Mouse (Mus musculus): ENCODE results near the gene Pcnx3. TPM values are rescaled to one million over a fixed set of nuclear protein-coding genes. Genes with fewer than 3 reads are reported as not detected.

Pcnx3 gene
- polyA plus RNA-seq, 1 experiment, result 161 TPM

DNA sequence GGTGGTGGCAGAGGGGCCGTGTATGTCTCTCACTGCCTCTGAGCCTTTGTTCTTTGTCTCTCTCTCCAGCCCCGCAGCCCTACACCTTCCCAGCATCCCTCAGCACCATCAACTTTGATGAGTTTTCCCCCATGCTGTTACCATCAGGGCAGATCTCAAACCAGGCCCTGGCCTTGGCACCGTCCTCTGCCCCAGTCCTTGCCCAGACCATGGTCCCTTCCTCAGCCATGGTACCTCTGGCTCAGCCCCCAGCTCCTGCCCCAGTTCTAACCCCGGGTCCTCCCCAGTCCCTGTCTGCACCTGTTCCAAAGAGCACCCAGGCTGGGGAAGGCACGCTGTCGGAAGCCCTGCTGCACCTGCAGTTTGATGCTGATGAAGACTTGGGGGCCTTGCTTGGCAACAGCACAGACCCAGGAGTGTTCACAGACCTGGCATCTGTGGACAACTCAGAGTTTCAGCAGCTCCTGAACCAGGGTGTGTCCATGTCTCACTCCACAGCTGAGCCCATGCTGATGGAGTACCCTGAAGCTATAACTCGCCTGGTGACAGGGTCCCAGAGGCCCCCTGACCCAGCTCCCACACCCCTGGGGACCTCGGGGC, 41.9 kb downstream of the Pcnx3 start:
- no peaks in the 10 kb centered on the region for H3K9me3 ChIP-seq
- no peaks in the 10 kb centered on the region for H3K27me3 ChIP-seq (replicated peaks)
- peaks cover 89% of the 10 kb centered on the region for H3K36me3 ChIP-seq (replicated peaks; ENCODE audit: low read length)
- no peak overlapping the region for H3K4me3 ChIP-seq (replicated peaks)
- peaks cover 45% of the 10 kb centered on the region for H3K4me1 ChIP-seq
- no peak for TF ChIP-seq FLI1 (IDR thresholded peaks at IDR 0.05; ENCODE audit: low read length)
- no peak for TF ChIP-seq GATA1 (IDR thresholded peaks at IDR 0.05; ENCODE audit: borderline replicate concordance, low read length)

- no peaks in the 10 kb centered on the region for H3K27me3 ChIP-seq (replicated peaks)
- TF ChIP-seq GATA1 (IDR thresholded peaks at IDR 0.05; ENCODE audit: borderline replicate concordance, low read length) (no peak), FLI1 (IDR thresholded peaks at IDR 0.05; ENCODE audit: low read length) (no peak)
- H3K9me3 ChIP-seq, result no peaks in the 10 kb centered on the region
- H3K4me3 ChIP-seq (replicated peaks), result no peak overlapping the region
- peaks cover 89% of the 10 kb centered on the region for H3K36me3 ChIP-seq (replicated peaks; ENCODE audit: low read length)
- peaks cover 61% of the 10 kb centered on the region for H3K4me1 ChIP-seq
Measured at GRCm38 (mm10) chr19:5645280-5645679, 43.4 kb downstream of the Pcnx3 start.

DNA sequence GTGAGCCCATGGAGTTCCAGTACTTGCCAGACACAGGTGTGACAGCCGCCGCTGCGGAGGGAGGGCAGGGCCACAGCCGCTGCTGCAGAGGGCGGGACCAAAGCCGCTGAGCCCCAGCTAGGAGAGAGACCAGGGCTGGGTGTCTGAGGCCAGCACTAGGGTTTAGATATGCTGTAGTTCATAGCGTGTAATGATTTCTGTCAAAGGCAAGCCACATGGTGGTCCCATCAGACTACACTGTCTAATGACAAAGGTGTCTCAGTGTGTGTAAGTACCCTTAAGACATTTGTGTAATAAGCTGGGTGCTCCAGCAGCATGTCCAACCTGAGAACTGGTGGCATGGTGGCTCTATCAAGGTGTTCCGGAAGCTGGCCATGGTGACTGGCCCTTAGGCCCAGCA, 47.1 kb downstream of the Pcnx3 start:
- H3K36me3 ChIP-seq (replicated peaks; ENCODE audit: low read length), result peaks cover 84% of the 10 kb centered on the region
- no peak overlapping the region for H3K4me3 ChIP-seq (replicated peaks)
- no peaks in the 10 kb centered on the region for H3K9me3 ChIP-seq
- no peak for TF ChIP-seq FLI1 (IDR thresholded peaks at IDR 0.05; ENCODE audit: low read length)
- TF ChIP-seq GATA1 (IDR thresholded peaks at IDR 0.05; ENCODE audit: borderline replicate concordance, low read length), result no peak
- H3K4me1 ChIP-seq, result peaks cover 56% of the 10 kb centered on the region
- no peaks in the 10 kb centered on the region for H3K27me3 ChIP-seq (replicated peaks)

DNA sequence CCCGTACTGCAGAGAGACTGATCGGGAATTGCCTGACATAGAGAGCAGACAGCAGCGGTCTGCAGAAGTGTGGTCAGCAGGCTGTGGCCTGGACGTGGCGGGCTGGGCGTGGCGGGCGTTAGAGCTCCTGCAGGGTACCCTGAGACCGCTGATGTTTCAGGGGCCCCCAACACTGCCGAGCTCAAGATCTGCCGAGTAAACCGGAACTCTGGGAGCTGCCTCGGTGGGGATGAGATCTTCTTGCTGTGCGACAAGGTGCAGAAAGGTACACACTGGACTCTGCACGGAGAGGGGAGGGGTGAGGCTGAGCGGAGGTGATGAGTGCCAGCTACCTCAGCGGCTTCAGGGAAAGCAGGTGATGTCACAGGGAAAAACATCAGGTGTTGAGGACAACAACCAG, 47.7 kb downstream of the Pcnx3 start:
- no peaks in the 10 kb centered on the region for H3K27me3 ChIP-seq (replicated peaks)
- peaks cover 62% of the 10 kb centered on the region for H3K4me1 ChIP-seq
- H3K9me3 ChIP-seq, result no peaks in the 10 kb centered on the region
- peaks cover 77% of the 10 kb centered on the region for H3K36me3 ChIP-seq (replicated peaks; ENCODE audit: low read length)
- H3K4me3 ChIP-seq (replicated peaks), result no peak overlapping the region
- no peak for TF ChIP-seq GATA1 (IDR thresholded peaks at IDR 0.05; ENCODE audit: borderline replicate concordance, low read length)
- TF ChIP-seq FLI1 (IDR thresholded peaks at IDR 0.05; ENCODE audit: low read length), result no peak

- H3K4me1 ChIP-seq, result peaks cover 61% of the 10 kb centered on the region
- H3K9me3 ChIP-seq, result no peaks in the 10 kb centered on the region
- H3K4me3 ChIP-seq (replicated peaks), result no peak overlapping the region
- no peak for TF ChIP-seq GATA1 (IDR thresholded peaks at IDR 0.05; ENCODE audit: borderline replicate concordance, low read length)
- no peak for TF ChIP-seq FLI1 (IDR thresholded peaks at IDR 0.05; ENCODE audit: low read length)
- H3K36me3 ChIP-seq (replicated peaks; ENCODE audit: low read length), result peaks cover 70% of the 10 kb centered on the region
- no peaks in the 10 kb centered on the region for H3K27me3 ChIP-seq (replicated peaks)
Measured at GRCm38 (mm10) chr19:5640339-5640738, 48.4 kb downstream of the Pcnx3 start.

DNA sequence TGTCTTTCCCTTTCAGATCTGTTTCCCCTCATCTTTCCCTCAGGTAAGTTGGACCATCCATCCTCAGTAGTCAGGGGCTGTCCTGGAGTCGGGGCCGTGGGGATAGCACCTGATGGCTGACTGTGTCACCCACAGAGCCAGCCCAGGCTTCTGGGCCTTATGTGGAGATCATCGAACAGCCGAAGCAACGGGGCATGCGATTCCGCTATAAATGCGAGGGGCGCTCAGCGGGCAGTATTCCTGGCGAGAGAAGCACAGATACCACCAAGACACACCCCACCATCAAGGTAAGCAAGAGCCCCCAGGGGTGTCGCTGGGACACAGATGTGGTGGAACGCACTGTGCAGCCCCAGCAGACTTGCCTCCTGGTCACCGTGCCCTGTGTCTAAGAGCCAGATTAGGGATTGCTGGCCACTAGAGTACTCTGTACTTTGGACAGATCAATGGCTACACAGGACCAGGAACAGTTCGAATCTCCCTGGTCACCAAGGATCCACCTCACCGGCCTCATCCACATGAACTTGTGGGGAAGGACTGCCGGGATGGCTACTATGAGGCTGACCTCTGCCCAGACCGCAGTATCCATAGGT, 50.2 kb downstream of the Pcnx3 start:
- peaks cover 51% of the 10 kb centered on the region for H3K4me1 ChIP-seq
- H3K9me3 ChIP-seq, result no peaks in the 10 kb centered on the region
- TF ChIP-seq FLI1 (IDR thresholded peaks at IDR 0.05; ENCODE audit: low read length), result no peak
- H3K4me3 ChIP-seq (replicated peaks), result peak overlapping the region; percentile 98
- H3K36me3 ChIP-seq (replicated peaks; ENCODE audit: low read length), result peaks cover 53% of the 10 kb centered on the region
- no peaks in the 10 kb centered on the region for H3K27me3 ChIP-seq (replicated peaks)

- Histone ChIP-seq H3K27me3 (replicated peaks) (no peaks in the 10 kb centered on the region), H3K4me3 (replicated peaks) (peak within 1 kb of the TSS; percentile 98), H3K9me3 (no peaks in the 10 kb centered on the region), H3K4me1 (peaks cover 52% of the 10 kb centered on the region), H3K36me3 (replicated peaks; ENCODE audit: low read length) (peaks cover 42% of the 10 kb centered on the region)
- no peak for TF ChIP-seq FLI1 (IDR thresholded peaks at IDR 0.05; ENCODE audit: low read length)
- TF ChIP-seq GATA1 (IDR thresholded peaks at IDR 0.05; ENCODE audit: borderline replicate concordance, low read length), result no peak
Measured at GRCm38 (mm10) chr19:5637069-5638047, 51.4 kb downstream of the Pcnx3 start, which contains the start of gene Rela. TSS of gene Rela (plus strand) at chr19:5637483.

DNA sequence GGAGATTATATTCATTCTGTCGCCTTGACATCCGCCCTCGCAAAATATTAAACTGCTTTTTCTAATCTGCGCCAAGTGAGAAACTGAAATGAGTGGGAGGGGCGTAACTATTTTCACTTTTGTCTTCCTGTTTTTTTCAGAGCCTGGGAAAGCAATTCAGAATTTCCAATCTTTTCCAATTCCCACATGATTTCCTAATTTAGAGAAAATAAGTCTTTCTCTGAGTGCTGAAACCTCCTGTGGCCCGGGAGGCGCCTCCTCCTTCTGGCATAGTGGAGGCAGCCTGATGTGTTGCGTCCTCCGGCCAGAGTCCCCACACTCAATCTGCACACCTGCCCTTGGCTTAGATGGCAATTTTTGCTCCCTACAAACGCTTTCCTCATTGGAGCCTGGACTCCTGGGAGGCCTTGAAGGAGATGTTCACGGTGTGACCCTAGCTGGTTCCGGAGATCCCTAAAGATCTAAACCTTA, 52.1 kb downstream of the Pcnx3 start:
- no peaks in the 10 kb centered on the region for H3K9me3 ChIP-seq
- TF ChIP-seq FLI1 (IDR thresholded peaks at IDR 0.05; ENCODE audit: low read length) (no peak), GATA1 (IDR thresholded peaks at IDR 0.05; ENCODE audit: borderline replicate concordance, low read length) (no peak)
- H3K36me3 ChIP-seq (replicated peaks; ENCODE audit: low read length), result peaks cover 34% of the 10 kb centered on the region
- H3K27me3 ChIP-seq (replicated peaks), result no peaks in the 10 kb centered on the region
- peak overlapping the region; percentile 98 for H3K4me3 ChIP-seq (replicated peaks)
- H3K4me1 ChIP-seq, result peaks cover 52% of the 10 kb centered on the region

- Histone ChIP-seq H3K27me3 (replicated peaks) (no peaks in the 10 kb centered on the region), H3K4me3 (replicated peaks) (no peak overlapping the region), H3K9me3 (0 out of 2 replicates have a peak, but pooled peaks cover under 1% of the 10 kb centered on the region), H3K36me3 (replicated peaks; ENCODE audit: low read length) (peaks cover 29% of the 10 kb centered on the region), H3K4me1 (peaks cover 47% of the 10 kb centered on the region)
- TF ChIP-seq GATA1 (IDR thresholded peaks at IDR 0.05; ENCODE audit: borderline replicate concordance, low read length) (no peak), FLI1 (IDR thresholded peaks at IDR 0.05; ENCODE audit: low read length) (no peak)
Measured at GRCm38 (mm10) chr19:5636036-5636570, 52.6 kb downstream of the Pcnx3 start.

Measured in megakaryocyte, embryonic 14.5 days (primary cell).